Comparison of ENCODE assay signal across 9 mouse cellular contexts in genomic region chr13:34964419-34964818, GRCm38 (mm10). TPM values are rescaled to one million over a fixed set of nuclear protein-coding genes. Genes with fewer than 3 reads are reported as not detected.
DNase-seq lines count a peak whose midpoint lies in the region; ATAC-seq and TF ChIP-seq lines count a peak whose summit lies in the region.
"Had no signal": no experiment of that assay in that cellular context is flagged by ENCODE, and none has a peak within 500 bp of the region (broad histone marks: within the 10 kb centered on the region; RNA-seq: fewer than 3 reads in every experiment).

No protein-coding gene starts in this region.

- TF ChIP-seq POLR2A in embryonic fibroblast, embryonic 13.5 days (IDR thresholded peaks at IDR 0.05; ENCODE audit: low read depth, low read length) = no peak

- H3K36me3 ChIP-seq in liver, embryonic 11.5 days (ENCODE audit: control insufficient read depth, insufficient read depth, low read length) = no peaks in the 10 kb centered on the region
- no peaks in the 10 kb centered on the region for H3K36me3 ChIP-seq in midbrain, embryonic 14.5 days (ENCODE audit: control insufficient read depth, insufficient read depth, low read length)

- DNase-seq in liver, embryonic 11.5 days (ENCODE audit: low spot score) = peak; percentile 38
- DNase-seq in liver = no peak
- DNase-seq in kidney, adult 8-10 months = peak; percentile 17 to 18
- DNase-seq in midbrain, embryonic 14.5 days = peak; percentile 42
- no peak for DNase-seq in adipocyte (ENCODE audit: low spot score)
- DNase-seq in layer of hippocampus, postnatal 14 days (ENCODE audit: low spot score in 2 of 2) = no peak
- no peak for DNase-seq in lung, postnatal 14 days

- no peak overlapping the region for H3K9ac ChIP-seq in liver, embryonic 11.5 days (ENCODE audit: low read depth, low read length)
- no peak overlapping the region for H3K9ac ChIP-seq in midbrain, embryonic 14.5 days (replicated peaks; ENCODE audit: low read length)

- no peak for TF ChIP-seq CTCF in embryonic fibroblast, embryonic 13.5 days (IDR thresholded peaks at IDR 0.05; ENCODE audit: borderline replicate concordance, insufficient read depth, low read length)

- peak overlapping the region; percentile 76 for H3K4me2 ChIP-seq in liver, embryonic 11.5 days
- H3K4me2 ChIP-seq in midbrain, embryonic 14.5 days (ENCODE audit: low read length) = peak overlapping the region; percentile 63

- no peaks in the 10 kb centered on the region for H3K9me3 ChIP-seq in liver, embryonic 11.5 days (ENCODE audit: control insufficient read depth, low read length)
- no peaks in the 10 kb centered on the region for H3K9me3 ChIP-seq in midbrain, embryonic 14.5 days (ENCODE audit: control insufficient read depth, low read length)

- peaks cover 3% of the 10 kb centered on the region for H3K4me1 ChIP-seq in liver, embryonic 11.5 days (replicated peaks; ENCODE audit: control insufficient read depth, insufficient read depth, low read length)
- 0 out of 2 replicates have a peak, but pooled peaks cover 3% of the 10 kb centered on the region for H3K4me1 ChIP-seq in embryonic fibroblast, embryonic 13.5 days (ENCODE audit: control insufficient read depth, insufficient read depth, low read length)
- H3K4me1 ChIP-seq in midbrain, embryonic 14.5 days (ENCODE audit: control insufficient read depth, insufficient read depth, low read length) = 0 out of 2 replicates have a peak, but pooled peaks cover 3% of the 10 kb centered on the region

- no peak overlapping the region for H3K27ac ChIP-seq in liver, embryonic 11.5 days (ENCODE audit: low read depth, low read length)
- no peak overlapping the region for H3K27ac ChIP-seq in embryonic fibroblast, embryonic 13.5 days (ENCODE audit: insufficient read depth, low read length)
- H3K27ac ChIP-seq in midbrain, embryonic 14.5 days (replicated peaks; ENCODE audit: low read depth, low read length) = no peak overlapping the region

- peaks cover 22% of the 10 kb centered on the region for H3K27me3 ChIP-seq in liver, embryonic 11.5 days (replicated peaks; ENCODE audit: control insufficient read depth, insufficient read depth, low read length)
- H3K27me3 ChIP-seq in midbrain, embryonic 14.5 days (ENCODE audit: control insufficient read depth, insufficient read depth, low read length) = peaks cover 8% of the 10 kb centered on the region; the same call in 1 of the 2 replicates

- 4% methylated on average over 14 of the region's 14 CpGs for WGBS in liver, embryonic 11.5 days
- 5% methylated on average over 14 of the region's 14 CpGs for WGBS in midbrain, embryonic 14.5 days

- H3K4me3 ChIP-seq in liver, embryonic 11.5 days (ENCODE audit: low read depth, low read length) = peak overlapping the region; percentile 47
- peak overlapping the region; percentile 52; the same call in 1 of the 2 replicates for H3K4me3 ChIP-seq in embryonic fibroblast, embryonic 13.5 days (ENCODE audit: insufficient read depth, low read length)
- H3K4me3 ChIP-seq in midbrain, embryonic 14.5 days (replicated peaks; ENCODE audit: low read depth, low read length) = peak overlapping the region; percentile 32

- ATAC-seq in liver, embryonic 11.5 days (replicated peaks; ENCODE audit: low FRiP score) = no peak
- ATAC-seq in midbrain, embryonic 14.5 days (ENCODE audit: low FRiP score, low TSS enrichment) = no peak
- ATAC-seq: Patski had no signal

RNA-seq across cellular contexts. Expression of gene Eci3, which starts 0.8 kb away (rescaled TPM):
- polyA plus RNA-seq in liver, embryonic 11.5 days (2014; fragmentation: Nextera tagmentation; extraction: Ambion mirVana) = 0.32 and 0.37 TPM in 2 replicates
- not detected in 2 replicates for polyA plus RNA-seq in embryonic fibroblast, embryonic 13.5 days (2011; ENCODE audit: insufficient read length, low read depth, missing spikeins)
- polyA plus RNA-seq in midbrain, embryonic 14.5 days (2014; fragmentation: Nextera tagmentation; extraction: Ambion mirVana) = 0.16 and 0.42 TPM in 2 replicates
- under 1 TPM in 1 of 2 experiments, not detected in 1; 0.74 TPM for total RNA-seq in layer of hippocampus, postnatal 14 days (2021)

RNA-seq across cellular contexts. Expression of gene 4933417A18Rik, which starts 40.2 kb away (rescaled TPM):
- not detected in 2 replicates for polyA plus RNA-seq in liver, embryonic 11.5 days (2014; fragmentation: Nextera tagmentation; extraction: Ambion mirVana)
- polyA plus RNA-seq in embryonic fibroblast, embryonic 13.5 days (2011; ENCODE audit: insufficient read length, low read depth, missing spikeins) = not detected in 2 replicates
- polyA plus RNA-seq in midbrain, embryonic 14.5 days (2014; fragmentation: Nextera tagmentation; extraction: Ambion mirVana) = not detected in 2 replicates
- not detected for total RNA-seq in layer of hippocampus, postnatal 14 days (2021)
- polyA plus RNA-seq: Patski had no signal

RNA-seq across cellular contexts. Expression of gene Fam217a, which starts 40.3 kb away (rescaled TPM):
- 0.79 and 1.1 TPM in 2 replicates for polyA plus RNA-seq in liver, embryonic 11.5 days (2014; fragmentation: Nextera tagmentation; extraction: Ambion mirVana)
- polyA plus RNA-seq in embryonic fibroblast, embryonic 13.5 days (2011; ENCODE audit: insufficient read length, low read depth, missing spikeins) = not detected in 2 replicates
- polyA plus RNA-seq in midbrain, embryonic 14.5 days (2014; fragmentation: Nextera tagmentation; extraction: Ambion mirVana) = 0.74 and 0.83 TPM in 2 replicates
- under 1 TPM; 0.41 to 0.53 TPM for total RNA-seq in layer of hippocampus, postnatal 14 days (2021)
- polyA plus RNA-seq: Patski had no signal

Comparison
In these comparisons a context has a peak if more than half of its experiments do, and no peak if none do; other contexts are left out.
1. DNase-seq: peak in liver, embryonic 11.5 days (single experiment), kidney, adult 8-10 months (2 of 2) and midbrain, embryonic 14.5 days (single experiment); none in liver (single experiment), adipocyte (single experiment), layer of hippocampus, postnatal 14 days (0 of 2) and lung, postnatal 14 days (single experiment).
2. Peak in every context shown above with its lines, with median percentiles within 50 percentile points of each other: H3K4me3 ChIP-seq.